Comparison of ENCODE assay signal across 9 mouse cellular contexts in genomic region chr5:139075125-139075524, GRCm38 (mm10).
DNase-seq lines count a peak whose midpoint lies in the region; ATAC-seq lines count a peak whose summit lies in the region.
"Had no signal": no experiment of that assay in that cellular context is flagged by ENCODE, and none has a peak within 500 bp of the region (broad histone marks: within the 10 kb centered on the region; RNA-seq: fewer than 3 reads in every experiment).

No protein-coding gene starts in this region.

- H3K4me3 ChIP-seq in heart, embryonic 14.5 days (ENCODE audit: control insufficient read depth in 1 of 2, insufficient read depth in 1 of 2, low read depth in 1 of 2, low read length in 2 of 2), result no peak overlapping the region
- H3K4me3 ChIP-seq: heart, embryonic 13.5 days had no signal

- whole genome bisulfite sequencing in heart, embryonic 14.5 days, result 38% methylated on average over 3 of the region's 3 CpGs

- H3K36me3 ChIP-seq in heart, embryonic 14.5 days (ENCODE audit: control insufficient read depth, insufficient read depth, low read length), result no peaks in the 10 kb centered on the region
- H3K36me3 ChIP-seq: heart, embryonic 13.5 days had no signal

- no peak overlapping the region for H3K9ac ChIP-seq in heart, embryonic 14.5 days (ENCODE audit: low read length)

- peak; percentile 58 for ATAC-seq in CD4-positive, CD25-positive, alpha-beta regulatory T cell, adult 4 months
- peak; percentile 94 for ATAC-seq in common myeloid progenitor, adult 5-6 weeks (replicated peaks; ENCODE audit: low read depth, poor library complexity, severe bottlenecking)
- peak; percentile 49; the same call in 1 of the 2 replicates for ATAC-seq in heart, embryonic 14.5 days (ENCODE audit: insufficient number of reproducible peaks, insufficient read depth, low FRiP score, low read depth)

- peak; percentile 68 for DNase-seq in T-cell, adult 2 months (ENCODE audit: low spot score)
- peak; percentile 74 to 85 for DNase-seq in kidney, postnatal 36 days
- DNase-seq in lung, postnatal 14 days, result peak; percentile 83
- DNase-seq in right cerebral cortex, adult 2 months (ENCODE audit: low spot score in 2 of 2), result peak; percentile 73 to 79
- DNase-seq in yolk sac, embryonic 10.5 days (ENCODE audit: low spot score), result no peak

- no peaks in the 10 kb centered on the region for H3K27me3 ChIP-seq in heart, embryonic 14.5 days (ENCODE audit: control insufficient read depth, insufficient read depth, low read length)
- H3K27me3 ChIP-seq: heart, embryonic 13.5 days had no signal

- H3K9me3 ChIP-seq in heart, embryonic 14.5 days (ENCODE audit: control insufficient read depth, low read length), result no peaks in the 10 kb centered on the region
- H3K9me3 ChIP-seq: heart, embryonic 13.5 days had no signal

- peaks cover 11 to 25% of the 10 kb centered on the region in 2 experiments for H3K4me1 ChIP-seq in heart, embryonic 14.5 days (ENCODE audit: control insufficient read depth in 2 of 2, insufficient read depth in 2 of 2, low read length in 2 of 2)

- H3K4me2 ChIP-seq in heart, embryonic 14.5 days (ENCODE audit: low read length), result no peak overlapping the region

- H3K27ac ChIP-seq in heart, embryonic 14.5 days (replicated peaks in 1 of 2; ENCODE audit: control insufficient read depth in 1 of 2, insufficient read depth in 1 of 2, low read depth in 2 of 2, low read length in 2 of 2), result no peak overlapping the region
- H3K27ac ChIP-seq: heart, embryonic 13.5 days had no signal
